Mouse (Mus musculus): ENCODE measurements at regions not wholly inside any gene's neighbourhood (a gene's known extent, or its start where the extent isn't known, plus 50 kb on each side); places are given as distances from the start of the nearest gene placed in this dataset.

DNA sequence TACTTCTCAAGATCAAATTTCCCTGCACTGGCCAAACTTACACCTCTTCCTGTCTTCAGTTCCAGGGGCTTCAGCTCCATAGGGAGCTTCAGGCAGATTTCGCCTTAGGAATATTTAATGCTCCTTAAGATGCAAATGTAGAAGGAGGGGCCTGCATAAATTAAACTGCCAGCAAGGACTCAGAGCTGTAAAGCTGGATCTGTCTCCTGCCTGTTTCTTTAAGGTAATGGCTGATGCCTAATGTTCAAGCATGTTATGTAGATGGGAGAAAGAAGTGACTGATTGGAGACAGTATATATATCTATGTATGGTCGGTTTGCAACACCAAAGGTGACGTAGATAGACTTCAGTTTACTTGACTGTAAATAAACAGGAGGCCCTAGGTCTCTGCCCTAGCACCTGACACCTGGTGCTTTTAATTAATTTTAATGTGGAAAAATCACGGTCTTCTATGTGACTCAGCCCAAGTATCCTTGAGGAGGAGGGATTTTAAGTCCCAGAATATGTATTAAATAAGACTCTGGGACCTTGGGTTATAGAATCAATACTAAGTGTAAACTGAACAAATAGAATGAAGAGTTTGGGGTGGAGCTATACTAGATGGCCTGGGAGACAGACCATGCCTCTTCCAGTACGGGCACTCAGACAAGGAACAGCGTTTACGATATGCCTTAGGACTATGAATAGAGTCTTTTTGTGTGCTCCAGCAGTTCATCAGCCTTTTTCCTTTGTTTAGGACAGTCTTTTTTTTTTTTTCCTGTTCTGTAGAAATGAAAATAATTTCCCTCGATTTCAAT, 651.7 kb upstream of the Lmcd1 start:
- WGBS, result 69% methylated on average over 8 of the region's 8 CpGs
- no peaks in the 10 kb centered on the region for H3K4me1 ChIP-seq (ENCODE audit: control insufficient read depth, insufficient read depth, low read length)
- no peak for TF ChIP-seq POLR2A (IDR thresholded peaks at IDR 0.05; ENCODE audit: borderline replicate concordance, control insufficient read depth, low read depth, low read length)
- TF ChIP-seq CTCF (IDR thresholded peaks at IDR 0.05; ENCODE audit: control insufficient read depth, insufficient read depth, low read length), result no peak
- H3K27ac ChIP-seq (ENCODE audit: control insufficient read depth, insufficient read depth, low read depth, low read length, poor library complexity), result no peak overlapping the region
- no peak overlapping the region for H3K4me3 ChIP-seq (replicated peaks; ENCODE audit: control insufficient read depth, low read depth, low read length)

DNA sequence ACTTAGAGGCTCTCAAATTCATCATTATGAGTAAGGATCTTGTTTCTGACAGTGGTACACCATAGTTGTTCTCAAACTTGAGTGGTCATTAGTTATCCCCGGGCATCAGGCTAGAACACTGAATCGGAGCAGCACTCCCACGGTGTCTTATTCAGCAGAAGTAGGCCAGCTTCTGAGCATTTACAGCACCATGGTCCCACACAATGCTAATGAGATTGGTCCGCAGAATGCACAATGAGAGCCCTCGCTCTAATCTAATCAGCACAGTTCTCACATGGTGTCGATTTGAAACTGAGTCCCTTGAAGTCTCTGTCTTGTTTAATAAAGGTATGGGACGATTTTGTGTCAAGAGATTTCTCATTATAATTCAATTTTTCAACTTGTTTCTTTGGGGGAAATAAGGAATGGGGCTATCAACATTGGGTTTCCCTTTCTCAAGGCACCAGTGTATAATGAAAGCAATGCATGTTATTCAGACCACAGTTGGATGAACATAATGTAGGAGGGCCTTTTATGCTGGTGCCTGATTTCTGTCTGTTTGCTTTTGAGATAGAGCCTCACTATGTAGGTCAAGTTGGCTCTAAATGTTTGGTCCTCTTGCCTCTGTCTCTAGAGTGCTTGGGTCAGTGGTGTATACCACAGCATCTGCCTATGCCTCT, 650.9 kb upstream of the Lmcd1 start:
- Histone ChIP-seq H3K27ac (ENCODE audit: control insufficient read depth, insufficient read depth, low read depth, low read length, poor library complexity) (no peak overlapping the region), H3K4me3 (replicated peaks; ENCODE audit: control insufficient read depth, low read depth, low read length) (no peak overlapping the region), H3K4me1 (ENCODE audit: control insufficient read depth, insufficient read depth, low read length) (no peaks in the 10 kb centered on the region)
- no peak for TF ChIP-seq CTCF (IDR thresholded peaks at IDR 0.05; ENCODE audit: control insufficient read depth, insufficient read depth, low read length)
- TF ChIP-seq POLR2A (IDR thresholded peaks at IDR 0.05; ENCODE audit: borderline replicate concordance, control insufficient read depth, low read depth, low read length), result no peak
- WGBS, result 75% methylated on average over 7 of the region's 7 CpGs

DNA sequence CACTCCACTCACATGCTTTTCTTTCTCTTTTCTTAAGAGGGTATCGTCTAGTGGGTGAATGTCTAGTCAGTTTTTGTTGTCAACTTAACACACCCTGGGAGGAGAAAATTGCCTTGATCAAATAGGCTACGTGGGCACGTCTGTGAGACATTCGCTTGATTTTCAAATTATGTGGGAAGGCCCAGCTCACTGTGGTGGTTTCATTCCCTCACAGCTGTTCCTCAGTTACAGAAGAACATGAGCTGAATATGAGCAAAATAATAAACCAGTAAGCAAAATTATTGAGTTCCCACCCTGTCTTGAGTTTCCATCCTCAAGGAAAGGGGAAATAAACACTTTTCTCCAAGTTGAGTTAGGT, 650.4 kb upstream of the Lmcd1 start:
- H3K27ac ChIP-seq (ENCODE audit: control insufficient read depth, insufficient read depth, low read depth, low read length, poor library complexity), result no peak overlapping the region
- no peak overlapping the region for H3K4me3 ChIP-seq (replicated peaks; ENCODE audit: control insufficient read depth, low read depth, low read length)
- H3K4me1 ChIP-seq (ENCODE audit: control insufficient read depth, insufficient read depth, low read length), result no peaks in the 10 kb centered on the region
- TF ChIP-seq CTCF (IDR thresholded peaks at IDR 0.05; ENCODE audit: control insufficient read depth, insufficient read depth, low read length) (no peak), POLR2A (IDR thresholded peaks at IDR 0.05; ENCODE audit: borderline replicate concordance, control insufficient read depth, low read depth, low read length) (no peak)
- 82% methylated on average over 4 of the region's 4 CpGs for WGBS

DNA sequence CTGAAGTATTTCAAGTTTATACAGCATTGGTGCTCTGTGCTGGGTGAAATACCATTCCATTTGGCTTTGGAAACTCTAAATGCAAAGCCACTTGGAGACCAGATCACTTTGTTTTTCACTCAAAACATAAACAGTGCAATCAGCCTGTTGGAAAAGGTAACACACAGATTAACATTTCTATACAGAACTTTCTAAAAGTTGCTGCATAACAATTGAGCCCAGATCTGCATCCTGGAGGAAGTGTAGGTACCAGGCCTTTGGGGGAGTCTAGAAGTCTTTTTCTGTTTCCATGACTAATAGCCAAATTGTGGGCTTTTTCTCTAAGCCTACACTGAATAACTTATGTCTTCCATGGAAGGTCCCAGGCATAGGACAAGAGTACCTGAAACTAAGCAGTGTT, 648.1 kb upstream of the Lmcd1 start:
- H3K4me1 ChIP-seq (ENCODE audit: control insufficient read depth, insufficient read depth, low read length), result no peaks in the 10 kb centered on the region
- TF ChIP-seq CTCF (IDR thresholded peaks at IDR 0.05; ENCODE audit: control insufficient read depth, insufficient read depth, low read length), result no peak
- TF ChIP-seq POLR2A (IDR thresholded peaks at IDR 0.05; ENCODE audit: borderline replicate concordance, control insufficient read depth, low read depth, low read length), result no peak
- H3K27ac ChIP-seq (ENCODE audit: control insufficient read depth, insufficient read depth, low read depth, low read length, poor library complexity), result no peak overlapping the region
- H3K4me3 ChIP-seq (replicated peaks; ENCODE audit: control insufficient read depth, low read depth, low read length), result no peak overlapping the region

DNA sequence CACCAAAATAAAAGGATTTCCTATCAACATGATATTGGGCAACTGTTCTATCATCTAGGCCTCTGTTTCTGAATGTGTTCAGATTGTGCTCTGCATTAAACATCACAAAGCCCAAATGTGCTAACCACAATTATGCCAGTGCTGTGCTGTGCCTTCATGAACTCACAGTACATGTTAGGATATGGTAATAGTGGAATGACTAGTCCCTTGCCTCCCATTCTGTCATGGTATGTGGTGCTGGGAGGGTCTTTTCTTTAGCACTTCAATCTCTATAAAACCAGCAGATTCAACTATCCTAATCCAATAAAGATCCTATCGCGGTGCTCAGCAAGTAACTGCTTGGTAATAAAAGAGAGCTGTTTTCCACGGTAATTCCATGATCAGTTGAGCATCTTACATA, 620.8 kb upstream of the Lmcd1 start:
- 84% methylated on average over 3 of the region's 3 CpGs for WGBS
- no peak overlapping the region for H3K27ac ChIP-seq (ENCODE audit: control insufficient read depth, insufficient read depth, low read depth, low read length, poor library complexity)
- H3K4me3 ChIP-seq (replicated peaks; ENCODE audit: control insufficient read depth, low read depth, low read length), result no peak overlapping the region
- TF ChIP-seq POLR2A (IDR thresholded peaks at IDR 0.05; ENCODE audit: borderline replicate concordance, control insufficient read depth, low read depth, low read length) (no peak), CTCF (IDR thresholded peaks at IDR 0.05; ENCODE audit: control insufficient read depth, insufficient read depth, low read length) (no peak)
- H3K4me1 ChIP-seq (ENCODE audit: control insufficient read depth, insufficient read depth, low read length), result no peaks in the 10 kb centered on the region

DNA sequence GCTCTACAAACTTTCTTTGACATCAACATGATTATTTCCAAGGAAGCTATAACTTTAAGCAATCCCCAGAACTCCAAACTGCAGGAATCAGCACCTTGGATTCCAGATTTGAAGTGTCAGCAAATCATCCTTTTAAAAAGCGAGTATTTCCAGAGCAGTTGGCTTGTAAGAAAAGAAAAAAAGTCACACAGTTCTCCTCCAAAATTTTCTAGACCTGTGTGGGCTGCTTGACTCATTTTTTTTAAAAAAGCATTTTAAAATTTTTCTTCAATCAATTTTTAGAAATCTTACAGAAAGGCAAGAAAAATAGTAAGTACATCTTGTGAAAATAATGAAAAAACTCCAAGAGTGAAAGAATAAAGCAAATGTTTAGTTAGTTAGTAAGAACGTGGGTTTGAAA, 613.6 kb upstream of the Lmcd1 start:
- Histone ChIP-seq H3K4me1 (ENCODE audit: control insufficient read depth, insufficient read depth, low read length) (no peaks in the 10 kb centered on the region), H3K27ac (ENCODE audit: control insufficient read depth, insufficient read depth, low read depth, low read length, poor library complexity) (no peak overlapping the region), H3K4me3 (replicated peaks; ENCODE audit: control insufficient read depth, low read depth, low read length) (no peak overlapping the region)
- TF ChIP-seq POLR2A (IDR thresholded peaks at IDR 0.05; ENCODE audit: borderline replicate concordance, control insufficient read depth, low read depth, low read length) (no peak), CTCF (IDR thresholded peaks at IDR 0.05; ENCODE audit: control insufficient read depth, insufficient read depth, low read length) (no peak)
- WGBS, result 66% methylated on average over 2 of the region's 2 CpGs

DNA sequence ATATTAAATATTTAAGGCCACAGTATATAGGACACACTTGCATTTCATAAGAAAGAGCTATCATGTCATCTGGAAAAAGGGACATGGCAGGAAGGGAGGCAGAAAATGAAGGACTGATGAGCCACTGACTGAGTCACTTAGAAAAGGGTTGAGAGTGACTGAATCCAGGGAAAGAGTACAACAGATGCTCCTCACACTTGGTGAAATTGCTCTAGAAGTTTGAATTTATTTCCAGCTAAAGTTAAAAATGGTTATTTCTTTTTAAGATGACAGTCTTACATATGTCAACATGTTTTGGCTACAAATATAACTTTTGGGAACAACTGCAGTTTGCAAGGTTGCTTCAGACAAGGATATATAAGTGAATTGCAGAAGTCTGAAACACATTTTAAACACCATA, 609.0 kb upstream of the Lmcd1 start:
- H3K4me1 ChIP-seq (ENCODE audit: control insufficient read depth, insufficient read depth, low read length), result no peaks in the 10 kb centered on the region
- H3K4me3 ChIP-seq (replicated peaks; ENCODE audit: control insufficient read depth, low read depth, low read length), result no peak overlapping the region
- no peak overlapping the region for H3K27ac ChIP-seq (ENCODE audit: control insufficient read depth, insufficient read depth, low read depth, low read length, poor library complexity)
- TF ChIP-seq POLR2A (IDR thresholded peaks at IDR 0.05; ENCODE audit: borderline replicate concordance, control insufficient read depth, low read depth, low read length) (no peak), CTCF (IDR thresholded peaks at IDR 0.05; ENCODE audit: control insufficient read depth, insufficient read depth, low read length) (no peak)

DNA sequence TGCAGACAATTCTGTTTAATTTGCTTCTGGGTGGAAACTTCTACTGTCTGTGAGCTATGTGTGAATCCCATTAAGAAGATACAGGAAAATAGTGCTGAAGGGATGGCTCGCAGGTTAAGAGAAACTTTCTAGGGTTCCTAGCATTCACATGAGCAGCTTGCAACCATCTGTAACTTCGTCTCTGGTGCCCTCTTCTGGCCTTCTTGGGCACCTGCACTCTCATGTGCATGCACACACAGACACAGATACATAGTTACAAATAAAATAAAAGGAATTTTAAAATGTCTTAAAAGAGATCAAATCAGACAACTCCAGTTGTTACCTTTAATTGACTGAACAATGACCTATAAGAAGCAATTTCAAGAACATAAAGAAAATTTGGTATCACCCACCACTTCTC, 588.6 kb upstream of the Lmcd1 start:
- 43% methylated on average over 2 of the region's 2 CpGs for WGBS
- H3K4me1 ChIP-seq (ENCODE audit: control insufficient read depth, insufficient read depth, low read length), result no peaks in the 10 kb centered on the region
- no peak overlapping the region for H3K4me3 ChIP-seq (replicated peaks; ENCODE audit: control insufficient read depth, low read depth, low read length)
- TF ChIP-seq POLR2A (IDR thresholded peaks at IDR 0.05; ENCODE audit: borderline replicate concordance, control insufficient read depth, low read depth, low read length), result no peak
- TF ChIP-seq CTCF (IDR thresholded peaks at IDR 0.05; ENCODE audit: control insufficient read depth, insufficient read depth, low read length), result no peak
- H3K27ac ChIP-seq (ENCODE audit: control insufficient read depth, insufficient read depth, low read depth, low read length, poor library complexity), result no peak overlapping the region
